Mouse (Mus musculus) hindbrain, embryonic 10.5 days (tissue): ENCODE measurements around the gene Washc3. TPM values are rescaled to one million over a fixed set of nuclear protein-coding genes. Genes with fewer than 3 reads are reported as not detected.

Source experiments
- DNase-seq: peaks from one replicate; pipeline ENCODE4 v3.0.0-alpha.2; 2017; ENCODE audit warnings: low spot score
- H3K27ac ChIP-seq: fragments of 300-500 bp; sonication (generic); 2 replicates; pipeline ENCODE4 v1.5.1; 2016; ENCODE audit warnings: mild to moderate bottlenecking, moderate library complexity
- H3K27me3 ChIP-seq: fragments of 300-500 bp; sonication (generic); 2 replicates; pipeline ENCODE4 v1.6.1; 2016; ENCODE audit warnings: mild to moderate bottlenecking; ENCODE audit not compliant: poor library complexity, insufficient read depth, severe bottlenecking
- H3K36me3 ChIP-seq: fragments of 300-500 bp; sonication (generic); 2 replicates; pipeline ENCODE4 v1.6.1; 2016; ENCODE audit warnings: mild to moderate bottlenecking, moderate library complexity
- H3K4me1 ChIP-seq: fragments of 300-500 bp; sonication (generic); replicated peaks from 2 replicates; pipeline ENCODE4 v1.6.1; 2016; ENCODE audit warnings: mild to moderate bottlenecking
- H3K4me3 ChIP-seq: fragments of 300-500 bp; sonication (generic); 2 replicates; pipeline ENCODE4 v1.5.1; 2016; ENCODE audit warnings: mild to moderate bottlenecking, moderate library complexity
- H3K9me3 ChIP-seq: fragments of 300-500 bp; sonication (generic); 2 replicates; pipeline ENCODE4 v1.6.1; 2016; ENCODE audit warnings: mild to moderate bottlenecking, moderate library complexity
- WGBS: fragments of 180-500 bp; shearing (Covaris S2); methylation state at CpG from one replicate; pipeline ENCODE4 v1.1.7; 2016; 5-methylcytosine and 5-hydroxymethylcytosine counted together
- polyA plus RNA-seq: library from polyadenylated mRNA; unstranded; fragments of >200 nt; fragmentation: Nextera tagmentation; extraction: Ambion mirVana; gene quantifications from 2 replicates; pipeline ENCODE4 v1.2.1, GENCODE M21; 2016

The Washc3 gene
- polyA plus RNA-seq = 47.0 and 51.1 TPM in 2 replicates

DNA sequence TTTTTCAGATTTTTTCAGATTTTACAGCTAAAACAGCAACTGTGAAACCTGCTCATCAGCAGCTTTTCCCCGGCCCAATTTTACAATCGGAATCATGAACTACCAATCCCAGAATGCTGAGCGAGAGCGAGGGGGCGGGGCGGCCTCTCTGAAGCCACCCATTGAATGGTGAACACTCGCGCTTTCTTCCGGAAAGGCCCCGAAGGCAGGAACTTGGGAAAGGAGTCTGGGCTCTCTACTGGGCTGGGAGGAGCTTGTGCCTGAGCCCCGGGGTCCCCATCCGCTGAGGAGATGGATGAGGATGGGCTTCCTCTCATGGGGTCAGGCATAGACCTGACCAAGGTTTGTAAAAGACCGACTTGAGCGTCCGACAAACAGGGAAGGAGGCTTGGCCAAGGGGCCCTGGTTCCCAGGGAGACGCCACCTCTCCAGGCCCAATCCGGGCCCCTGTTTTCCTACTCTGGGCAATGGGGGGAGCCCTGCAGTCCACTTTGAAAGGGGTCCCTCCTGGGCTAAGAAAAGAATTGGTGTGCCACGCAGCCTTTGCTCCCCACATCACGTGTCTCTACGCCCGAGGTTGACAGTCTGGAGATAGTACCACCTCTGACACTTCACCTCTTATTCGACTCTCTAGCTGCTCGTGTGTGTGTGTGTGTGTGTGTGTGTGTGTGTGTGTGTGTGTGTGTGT lies at the start of gene Washc3:
TSS of gene Washc3 (plus strand) at position 143 of the 688 bp plus-strand sequence.
- peak; percentile 91 for DNase-seq
- Histone ChIP-seq H3K36me3 (peaks cover 23% of the 10 kb centered on the region), H3K27me3 (no peaks in the 10 kb centered on the region), H3K4me3 (peak within 1 kb of the TSS; percentile 69), H3K4me1 (peaks cover 7% of the 10 kb centered on the region), H3K9me3 (no peaks in the 10 kb centered on the region), H3K27ac (peak within 1 kb of the TSS; percentile 92)
- 6% methylated on average over 23 of the region's 23 CpGs for WGBS

DNA sequence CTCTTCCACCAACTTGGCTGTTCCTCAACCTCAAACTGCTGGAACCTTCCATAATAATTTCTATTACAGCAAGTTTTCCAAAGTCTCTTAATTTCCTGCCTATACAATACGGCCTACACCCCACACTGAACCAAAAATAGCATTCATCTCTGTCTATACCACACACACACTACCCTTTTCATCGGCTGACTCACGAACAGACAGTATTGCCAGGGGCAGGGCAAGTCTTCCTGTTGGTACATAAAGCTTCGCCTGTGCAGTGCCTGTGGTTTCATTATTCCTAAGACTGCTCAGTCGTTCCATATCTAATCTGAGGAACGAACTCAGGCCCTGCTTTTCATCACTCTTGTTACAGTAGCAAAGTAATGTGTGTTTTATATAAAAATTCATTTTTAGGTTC lies 49.2 kb upstream of the Washc3 start:
- Histone ChIP-seq H3K4me1 (peaks cover 8% of the 10 kb centered on the region), H3K27me3 (no peaks in the 10 kb centered on the region), H3K36me3 (peaks cover 71% of the 10 kb centered on the region), H3K4me3 (no peak overlapping the region), H3K27ac (no peak overlapping the region), H3K9me3 (no peaks in the 10 kb centered on the region)
- DNase-seq = no peak
- 86% methylated on average over 6 of the region's 6 CpGs for WGBS

DNA sequence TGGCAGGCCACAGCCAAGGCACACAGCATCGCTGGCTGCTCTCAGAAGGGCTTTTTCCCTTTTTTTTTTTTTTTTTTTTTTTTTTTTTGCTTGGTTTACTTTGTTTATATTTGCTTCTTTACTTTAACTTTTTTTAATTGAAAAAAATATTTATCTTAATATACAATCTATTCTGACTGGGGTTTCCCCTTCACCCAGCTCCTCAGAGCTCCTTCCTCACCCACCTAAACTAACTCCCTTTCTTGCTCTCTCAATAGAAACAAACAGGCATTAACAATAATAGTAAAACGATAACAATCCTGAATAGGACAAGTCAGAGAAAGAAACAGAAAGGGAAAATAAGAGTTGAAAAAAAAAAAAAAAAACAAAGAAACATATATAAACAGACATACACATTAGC lies 38.8 kb upstream of the Washc3 start:
- Histone ChIP-seq H3K4me3 (no peak overlapping the region), H3K36me3 (peaks cover 73% of the 10 kb centered on the region), H3K4me1 (no peaks in the 10 kb centered on the region), H3K9me3 (no peaks in the 10 kb centered on the region), H3K27me3 (no peaks in the 10 kb centered on the region), H3K27ac (no peak overlapping the region)
- no peak for DNase-seq
- 95% methylated on average over 2 of the region's 2 CpGs for whole genome bisulfite sequencing

DNA sequence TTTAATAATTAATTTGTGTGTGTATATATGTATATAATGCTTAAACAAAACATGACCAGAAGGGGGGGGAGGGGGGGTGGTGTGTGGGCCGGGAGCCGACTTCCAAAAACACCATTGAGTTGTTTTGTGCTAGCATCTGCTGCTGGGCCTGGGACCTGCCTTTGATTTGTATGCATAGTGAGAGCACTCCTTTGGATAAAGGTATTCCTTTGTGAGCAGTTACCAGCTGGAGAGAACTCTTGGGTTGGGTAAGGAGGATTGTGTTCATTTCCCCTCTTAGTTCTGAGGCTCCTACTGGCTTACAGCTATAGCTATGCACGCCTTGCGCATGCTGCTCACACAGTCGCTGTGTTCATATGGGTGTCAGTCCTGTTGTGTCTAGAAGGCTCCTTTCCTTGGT lies 38.2 kb upstream of the Washc3 start:
- no peak overlapping the region for H3K27ac ChIP-seq
- H3K4me1 ChIP-seq = no peaks in the 10 kb centered on the region
- WGBS = 95% methylated on average over 5 of the region's 5 CpGs
- peaks cover 73% of the 10 kb centered on the region for H3K36me3 ChIP-seq
- H3K9me3 ChIP-seq = no peaks in the 10 kb centered on the region
- H3K27me3 ChIP-seq = no peaks in the 10 kb centered on the region
- DNase-seq = no peak
- H3K4me3 ChIP-seq = no peak overlapping the region

DNA sequence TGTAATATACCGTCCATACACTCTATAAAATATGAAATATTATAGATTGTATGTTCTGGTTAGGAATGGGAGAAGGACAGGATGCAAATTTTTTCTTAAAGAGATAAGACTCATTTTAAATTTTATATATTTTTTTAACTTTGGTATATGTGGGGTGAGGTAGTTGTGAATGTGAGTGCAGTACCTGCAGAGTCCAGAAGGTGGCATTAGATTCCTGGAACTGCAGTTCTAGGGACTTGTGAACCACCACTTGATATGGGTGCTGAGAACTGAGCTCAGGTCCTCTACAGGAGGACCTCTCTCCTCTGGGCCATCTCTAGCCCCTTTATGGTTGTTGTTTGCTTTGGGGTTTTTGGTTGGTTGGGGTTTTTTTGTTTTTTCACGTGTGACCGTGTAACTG lies 34.7 kb upstream of the Washc3 start:
- H3K36me3 ChIP-seq = peaks cover 49% of the 10 kb centered on the region
- DNase-seq = no peak
- no peaks in the 10 kb centered on the region for H3K9me3 ChIP-seq
- H3K27me3 ChIP-seq = no peaks in the 10 kb centered on the region
- H3K4me3 ChIP-seq = no peak overlapping the region
- no peaks in the 10 kb centered on the region for H3K4me1 ChIP-seq
- WGBS = 97% methylated on average over 3 of the region's 3 CpGs
- no peak overlapping the region for H3K27ac ChIP-seq

DNA sequence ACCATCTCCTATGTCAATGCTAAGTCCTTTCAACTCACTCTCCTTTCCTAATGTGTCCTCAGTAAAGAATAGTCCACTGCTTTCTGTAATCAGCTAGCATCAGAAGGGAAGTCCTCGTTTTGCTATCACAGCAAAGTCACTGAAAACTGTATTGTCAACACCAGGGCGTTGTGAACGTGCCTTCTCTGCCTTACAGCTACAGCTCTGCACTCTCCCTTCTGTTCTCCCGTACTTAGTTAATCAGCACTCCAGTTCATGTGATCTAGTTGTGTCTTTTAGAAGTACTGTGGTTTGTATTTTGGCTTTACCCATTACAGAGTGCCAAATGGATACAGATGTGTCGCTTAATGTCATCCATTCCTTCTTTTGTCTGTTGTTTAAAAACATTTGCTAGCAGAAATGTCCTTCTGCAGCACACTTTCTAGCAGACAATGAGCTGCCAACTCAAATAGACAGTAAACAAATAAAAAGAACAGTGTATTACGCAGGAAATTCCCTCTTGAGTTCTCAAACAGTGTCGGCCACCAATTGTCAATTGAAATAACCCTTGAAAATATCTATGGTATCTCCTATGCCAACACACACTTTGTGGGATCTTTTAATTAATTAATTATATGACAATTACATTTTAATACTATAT lies 33.3 kb upstream of the Washc3 start:
- H3K4me3 ChIP-seq = no peak overlapping the region
- H3K27me3 ChIP-seq = no peaks in the 10 kb centered on the region
- no peak overlapping the region for H3K27ac ChIP-seq
- DNase-seq = no peak
- WGBS = 91% methylated on average over 7 of the region's 7 CpGs
- H3K9me3 ChIP-seq = no peaks in the 10 kb centered on the region
- peaks cover 48% of the 10 kb centered on the region for H3K36me3 ChIP-seq
- no peaks in the 10 kb centered on the region for H3K4me1 ChIP-seq

DNA sequence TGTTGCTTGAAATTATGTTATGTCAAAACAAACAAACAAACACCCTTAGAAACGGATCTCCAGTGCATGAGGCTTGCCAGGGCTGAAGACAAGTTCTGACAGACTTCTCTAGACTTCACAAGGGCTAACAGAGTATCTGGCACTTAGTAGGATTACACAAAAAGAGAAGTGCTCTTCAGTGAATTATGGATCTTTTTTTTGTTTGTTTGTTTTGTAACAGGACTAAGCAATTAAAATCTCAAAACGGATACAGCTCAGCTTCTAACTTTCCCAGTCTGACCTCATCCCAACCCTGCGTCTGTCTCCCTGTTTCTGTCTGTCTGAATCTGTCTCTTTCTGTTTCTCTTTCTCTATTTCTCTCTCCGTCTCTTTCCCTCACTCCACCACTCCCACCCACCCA lies 352 bp upstream of the Washc3 start:
- peaks cover 7% of the 10 kb centered on the region for H3K4me1 ChIP-seq
- H3K9me3 ChIP-seq = no peaks in the 10 kb centered on the region
- peak overlapping the region; percentile 92 for H3K27ac ChIP-seq
- WGBS = 23% methylated on average over 4 of the region's 4 CpGs
- H3K27me3 ChIP-seq = no peaks in the 10 kb centered on the region
- DNase-seq = no peak
- peak overlapping the region; percentile 69 for H3K4me3 ChIP-seq
- peaks cover 18% of the 10 kb centered on the region for H3K36me3 ChIP-seq

DNA sequence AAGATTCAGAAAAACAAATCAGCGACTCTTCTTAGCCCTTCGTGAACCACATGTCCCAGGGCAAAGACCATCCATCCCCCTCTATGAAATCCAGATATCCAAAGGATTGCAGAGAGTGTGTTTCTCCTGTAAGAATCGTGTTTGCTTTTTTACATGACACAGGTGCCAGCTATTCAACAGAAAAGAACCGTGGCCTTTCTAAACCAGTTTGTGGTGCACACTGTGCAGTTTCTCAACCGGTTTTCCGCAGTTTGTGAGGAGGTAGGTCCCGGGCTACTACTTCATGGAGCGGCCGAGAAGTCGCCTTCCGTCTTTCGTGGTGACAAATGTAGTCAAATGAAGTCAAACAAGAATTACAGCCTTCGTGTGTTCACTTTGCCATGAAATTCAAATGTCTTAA lies 757 bp downstream of the Washc3 start:
- no peaks in the 10 kb centered on the region for H3K27me3 ChIP-seq
- H3K36me3 ChIP-seq = peaks cover 25% of the 10 kb centered on the region
- peak overlapping the region; percentile 92 for H3K27ac ChIP-seq
- peak overlapping the region; percentile 69 for H3K4me3 ChIP-seq
- no peaks in the 10 kb centered on the region for H3K9me3 ChIP-seq
- no peak for DNase-seq
- H3K4me1 ChIP-seq = peaks cover 7% of the 10 kb centered on the region
- WGBS = 81% methylated on average over 13 of the region's 13 CpGs

DNA sequence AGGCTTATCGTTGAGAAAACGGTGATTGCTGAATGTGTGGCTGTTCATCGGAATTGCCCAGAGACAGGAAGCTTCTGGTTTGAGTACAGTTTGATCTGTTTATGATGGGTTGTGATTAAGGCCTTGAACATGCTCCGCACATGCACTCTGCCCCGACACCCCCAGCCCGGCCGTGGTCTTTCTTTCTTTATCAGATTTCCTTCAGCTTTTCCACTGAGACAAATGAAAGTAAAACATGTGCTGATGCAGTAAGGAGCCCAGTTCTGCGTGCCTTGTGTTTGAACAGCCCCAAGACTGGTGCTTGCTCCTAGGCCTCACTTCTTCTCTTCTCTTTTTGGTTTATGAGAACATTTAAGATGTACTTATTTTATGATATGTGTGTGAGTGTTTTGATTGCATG lies 1.7 kb downstream of the Washc3 start:
- WGBS = 93% methylated on average over 8 of the region's 8 CpGs

DNA sequence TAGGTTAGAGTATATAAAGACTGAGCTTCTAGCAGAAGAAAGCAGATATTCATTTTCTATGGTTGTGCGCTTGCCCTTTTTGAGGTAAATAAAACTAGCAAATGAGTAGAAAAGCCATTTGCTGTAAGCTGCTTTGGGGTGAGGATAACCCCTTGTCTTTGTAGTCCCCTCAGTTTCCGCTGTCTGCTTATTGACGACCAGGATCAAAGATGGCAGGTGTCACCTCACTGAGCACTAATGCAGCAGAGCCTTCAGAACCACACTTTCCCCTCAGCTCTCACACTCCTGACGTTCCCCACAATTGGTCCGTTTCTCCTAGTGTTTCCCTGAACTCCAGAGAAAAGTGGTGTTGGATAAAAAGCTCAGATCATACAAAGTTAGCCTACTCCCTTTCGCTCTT lies 2.3 kb downstream of the Washc3 start:
- 93% methylated on average over 6 of the region's 6 CpGs for WGBS
- H3K9me3 ChIP-seq = no peaks in the 10 kb centered on the region
- H3K4me1 ChIP-seq = peaks cover 7% of the 10 kb centered on the region
- H3K36me3 ChIP-seq = peaks cover 25% of the 10 kb centered on the region
- no peak for DNase-seq
- no peak overlapping the region for H3K4me3 ChIP-seq
- H3K27me3 ChIP-seq = no peaks in the 10 kb centered on the region
- no peak overlapping the region for H3K27ac ChIP-seq

More for the DNA sequence above, 1.7 kb downstream of the Washc3 start:
- Histone ChIP-seq H3K4me3 (no peak overlapping the region), H3K27me3 (no peaks in the 10 kb centered on the region), H3K36me3 (peaks cover 25% of the 10 kb centered on the region), H3K4me1 (peaks cover 7% of the 10 kb centered on the region), H3K27ac (no peak overlapping the region), H3K9me3 (no peaks in the 10 kb centered on the region)
- no peak for DNase-seq

DNA sequence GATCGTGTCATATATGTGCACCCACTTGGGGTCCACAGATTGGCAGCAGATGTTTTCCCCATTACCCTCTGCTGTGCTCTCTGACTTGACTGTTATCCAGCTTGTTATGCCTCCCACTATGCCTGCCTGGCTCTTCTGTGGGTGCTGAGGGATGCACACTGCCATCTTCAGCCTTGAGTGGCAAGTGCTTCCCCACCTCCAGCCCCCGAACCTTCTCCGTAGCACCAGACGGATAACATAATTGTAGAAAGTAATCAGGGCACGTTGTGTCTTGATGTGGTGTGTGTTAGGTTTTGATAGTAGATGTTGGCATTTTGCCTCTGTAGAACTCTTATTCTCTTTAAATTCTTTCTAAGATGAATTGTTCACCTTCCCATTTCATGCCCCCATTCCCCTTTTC lies 11.8 kb downstream of the Washc3 start:
- H3K27ac ChIP-seq = no peak overlapping the region
- no peak for DNase-seq
- WGBS = 90% methylated on average over 5 of the region's 5 CpGs

DNA sequence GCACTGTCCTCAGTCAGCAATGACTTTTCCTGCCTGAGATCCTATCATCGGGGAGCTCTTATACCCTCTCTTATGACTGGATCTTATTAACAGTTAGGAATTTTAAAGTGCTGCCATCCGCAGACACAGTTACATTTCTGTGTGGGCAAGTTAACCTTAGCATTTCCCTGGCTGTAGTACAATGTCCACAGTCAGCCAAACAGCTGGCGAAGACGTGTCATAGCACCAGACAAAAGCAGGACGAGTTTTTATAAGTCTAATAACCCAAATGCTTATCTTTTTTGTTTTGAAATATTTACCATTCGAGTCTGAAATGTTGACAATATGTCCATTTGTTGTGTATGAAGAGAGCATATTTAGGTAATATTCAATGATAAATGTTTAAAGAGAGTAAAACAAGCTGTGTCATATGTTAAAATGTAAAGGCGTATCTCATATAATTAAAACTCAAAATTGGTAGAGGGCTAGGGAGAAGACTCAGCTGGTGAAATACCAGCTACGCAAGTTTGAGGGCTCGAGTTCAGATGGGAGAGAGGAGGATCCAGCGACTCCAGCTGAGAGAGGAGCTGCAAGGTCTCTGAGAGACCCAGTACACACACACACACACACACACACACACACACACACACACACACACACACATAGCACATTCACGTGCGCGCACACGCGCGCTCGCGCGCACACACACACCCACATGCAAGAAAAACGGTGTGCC lies 14.1 kb downstream of the Washc3 start:
- no peaks in the 10 kb centered on the region for H3K4me1 ChIP-seq
- no peaks in the 10 kb centered on the region for H3K9me3 ChIP-seq
- no peak for DNase-seq
- 92% methylated on average over 20 of the region's 20 CpGs for WGBS
- no peaks in the 10 kb centered on the region for H3K27me3 ChIP-seq
- peaks cover 34% of the 10 kb centered on the region for H3K36me3 ChIP-seq
- H3K27ac ChIP-seq = no peak overlapping the region
- no peak overlapping the region for H3K4me3 ChIP-seq

More for the DNA sequence above, 11.8 kb downstream of the Washc3 start:
- H3K27me3 ChIP-seq = no peaks in the 10 kb centered on the region
- H3K9me3 ChIP-seq = no peaks in the 10 kb centered on the region
- no peaks in the 10 kb centered on the region for H3K4me1 ChIP-seq
- H3K36me3 ChIP-seq = peaks cover 23% of the 10 kb centered on the region
- H3K4me3 ChIP-seq = no peak overlapping the region

DNA sequence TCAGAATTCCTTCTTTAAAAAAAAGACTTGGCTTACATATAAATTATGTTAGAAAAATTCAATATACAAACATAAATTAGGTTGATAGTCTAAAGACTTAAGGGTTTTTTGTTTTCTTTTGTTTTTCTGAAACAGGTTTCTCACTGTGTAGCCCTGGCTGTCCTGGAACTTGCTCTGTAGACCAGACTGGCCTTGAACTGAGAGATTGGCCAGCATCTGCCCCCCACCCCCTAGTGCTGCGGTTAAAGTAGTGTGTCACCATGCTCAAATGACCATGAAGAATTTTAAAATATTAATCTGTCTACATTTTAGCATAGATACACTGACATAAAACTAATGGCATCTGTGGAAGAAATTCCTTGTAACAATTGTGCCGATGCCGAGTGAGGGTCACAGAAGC lies 17.3 kb downstream of the Washc3 start:
- H3K27me3 ChIP-seq = no peaks in the 10 kb centered on the region
- no peak for DNase-seq
- peaks cover 45% of the 10 kb centered on the region for H3K36me3 ChIP-seq
- no peaks in the 10 kb centered on the region for H3K4me1 ChIP-seq
- H3K4me3 ChIP-seq = no peak overlapping the region
- H3K27ac ChIP-seq = no peak overlapping the region
- no peaks in the 10 kb centered on the region for H3K9me3 ChIP-seq
- 99% methylated on average over 3 of the region's 3 CpGs for WGBS
